Mouse (Mus musculus): Measurements from ENCODE around the gene Tbc1d5.

Tbc1d5 gene

GRCm38 (mm10) chr17:50879910-50880309 is 299.2 kb downstream of the Tbc1d5 start:
- no peak for DNase-seq (ENCODE audit: low read depth, low spot score)

GRCm38 (mm10) chr17:50876451-50876850 is 302.7 kb downstream of the Tbc1d5 start:
- DNase-seq (ENCODE audit: low read depth, low spot score): no peak

GRCm38 (mm10) chr17:50874067-50874466 is 305.1 kb downstream of the Tbc1d5 start:
- DNase-seq (ENCODE audit: low read depth, low spot score): no peak

- DNase-seq (ENCODE audit: low read depth, low spot score): no peak
These were observed 306.6 kb downstream of the Tbc1d5 start for GRCm38 (mm10) chr17:50872600-50872999.

GRCm38 (mm10) chr17:50867297-50867696 is 311.9 kb downstream of the Tbc1d5 start:
- DNase-seq (ENCODE audit: low read depth, low spot score): no peak

- no peak for DNase-seq (ENCODE audit: low read depth, low spot score)
These were observed 314.4 kb downstream of the Tbc1d5 start for GRCm38 (mm10) chr17:50864781-50865180.

- no peak for DNase-seq (ENCODE audit: low read depth, low spot score)
These were observed 325.9 kb downstream of the Tbc1d5 start for GRCm38 (mm10) chr17:50853220-50853619.

GRCm38 (mm10) chr17:50851382-50851781 is 327.8 kb downstream of the Tbc1d5 start:
- DNase-seq (ENCODE audit: low read depth, low spot score): no peak

GRCm38 (mm10) chr17:50814089-50814488 is 365.1 kb downstream of the Tbc1d5 start:
- DNase-seq (ENCODE audit: low read depth, low spot score): no peak

- no peak for DNase-seq (ENCODE audit: low read depth, low spot score)
These were observed 365.6 kb downstream of the Tbc1d5 start for GRCm38 (mm10) chr17:50813580-50813979.

- DNase-seq (ENCODE audit: low read depth, low spot score): no peak
These were observed 373.5 kb downstream of the Tbc1d5 start for GRCm38 (mm10) chr17:50805631-50806030.

GRCm38 (mm10) chr17:50803234-50803633 is 375.9 kb downstream of the Tbc1d5 start:
- no peak for DNase-seq (ENCODE audit: low read depth, low spot score)

- DNase-seq (ENCODE audit: low read depth, low spot score): no peak
These were observed 376.8 kb downstream of the Tbc1d5 start for GRCm38 (mm10) chr17:50802380-50802779.

GRCm38 (mm10) chr17:50795445-50796095 is 383.6 kb downstream of the Tbc1d5 start:
- no peak for DNase-seq (ENCODE audit: low read depth, low spot score)

GRCm38 (mm10) chr17:50791671-50792070 is 387.5 kb downstream of the Tbc1d5 start:
- no peak for DNase-seq (ENCODE audit: low read depth, low spot score)

GRCm38 (mm10) chr17:50788835-50789234 is 390.3 kb downstream of the Tbc1d5 start:
- no peak for DNase-seq (ENCODE audit: low read depth, low spot score)

- DNase-seq (ENCODE audit: low read depth, low spot score): no peak
These were observed 403.9 kb downstream of the Tbc1d5 start for GRCm38 (mm10) chr17:50775247-50775646.

- DNase-seq (ENCODE audit: low read depth, low spot score): no peak
These were observed 414.8 kb downstream of the Tbc1d5 start for GRCm38 (mm10) chr17:50764387-50764786.

- no peak for DNase-seq (ENCODE audit: low read depth, low spot score)
These were observed 415.7 kb downstream of the Tbc1d5 start for GRCm38 (mm10) chr17:50763407-50763806.

- DNase-seq (ENCODE audit: low read depth, low spot score): no peak
These were observed 416.9 kb downstream of the Tbc1d5 start for GRCm38 (mm10) chr17:50762231-50762630.

GRCm38 (mm10) chr17:50761082-50761481 is 418.1 kb downstream of the Tbc1d5 start:
- DNase-seq (ENCODE audit: low read depth, low spot score): no peak

GRCm38 (mm10) chr17:50753356-50754138 is 425.6 kb downstream of the Tbc1d5 start:
- no peak for DNase-seq (ENCODE audit: low read depth, low spot score)

- DNase-seq (ENCODE audit: low read depth, low spot score): no peak
These were observed 426.4 kb downstream of the Tbc1d5 start for GRCm38 (mm10) chr17:50752753-50753152.

All from WW6 (cell line).